Mouse (Mus musculus) embryo, embryonic 10.5 days (tissue): ENCODE data around the gene Asb18.

Experiments used
- DNase-seq: peaks from one replicate; pipeline ENCODE4 v3.0.0-alpha.2; 2015; ENCODE audit warnings: low spot score

Gene Asb18

GRCm38 (mm10) chr1:89971848-89972247 lies 42.6 kb downstream of the Asb18 start:
- DNase-seq = no peak

GRCm38 (mm10) chr1:89969714-89970110 lies 44.8 kb downstream of the Asb18 start:
- no peak for DNase-seq

DNA sequence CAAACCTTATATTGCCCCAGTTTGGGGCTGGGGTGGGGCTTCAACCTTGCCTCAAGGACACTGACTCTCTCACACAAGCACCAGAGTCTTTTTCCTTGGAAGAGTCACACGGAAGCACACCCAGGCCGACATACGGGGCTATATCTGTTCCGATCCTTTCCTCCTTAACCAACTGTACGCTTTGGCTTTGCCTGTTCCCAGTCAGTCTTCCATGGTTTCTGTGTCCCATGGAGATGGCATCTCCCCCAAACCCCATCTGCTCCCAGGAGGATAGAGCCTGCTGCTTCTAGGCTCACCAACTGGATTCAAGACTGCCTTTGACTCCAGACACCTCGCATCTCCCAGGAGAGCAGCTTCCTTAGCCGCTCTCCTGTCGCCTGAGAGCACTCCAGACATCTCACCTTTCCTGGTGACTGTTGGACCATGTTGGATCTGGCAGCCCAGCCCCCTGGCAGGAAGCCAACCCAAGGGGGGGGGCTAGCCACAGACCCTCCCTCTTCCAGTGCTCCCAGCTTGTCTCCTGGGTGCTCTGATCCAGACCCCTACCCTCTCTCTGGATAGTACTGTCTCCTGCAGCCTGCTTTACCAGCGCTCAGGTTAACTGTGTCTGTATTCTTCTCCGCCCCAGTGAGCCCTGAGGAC lies 45.3 kb downstream of the Asb18 start:
- DNase-seq = no peak

DNA sequence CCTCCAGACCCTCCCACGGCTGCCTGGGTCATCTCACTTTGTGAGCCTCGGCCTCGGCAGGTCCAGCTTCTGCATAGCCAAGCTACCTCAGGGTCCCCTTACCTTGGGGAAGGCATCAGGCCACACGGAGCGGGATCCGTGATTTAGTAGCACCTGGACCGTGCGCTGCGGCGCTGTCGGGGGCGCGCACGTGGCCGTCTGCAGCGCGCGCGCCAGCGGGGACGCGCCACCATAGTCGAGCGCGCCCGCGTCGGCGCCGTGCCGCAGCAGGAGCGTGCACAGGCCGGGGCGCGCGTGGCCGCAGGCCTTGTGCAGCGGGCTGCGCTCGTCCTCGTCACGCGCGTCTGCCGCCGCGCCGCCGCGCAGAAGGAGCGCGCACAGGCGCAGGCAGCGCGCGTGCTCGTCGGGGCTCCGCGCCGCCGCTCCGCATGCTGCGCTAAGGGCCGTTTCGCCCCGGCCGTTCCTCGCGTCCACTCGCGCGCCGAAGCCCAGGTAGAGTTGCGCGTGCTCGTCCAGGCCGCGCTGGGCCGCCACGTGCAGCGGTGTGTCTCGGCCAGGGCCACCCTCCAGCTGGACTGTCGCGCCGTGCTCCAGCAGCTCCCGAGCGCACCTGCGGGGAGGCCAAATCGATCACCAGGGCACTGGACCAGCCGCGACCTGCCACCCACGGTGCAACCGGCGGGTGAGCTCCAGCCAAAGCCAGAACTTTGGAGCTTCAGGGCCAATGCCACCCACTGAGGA lies 46.2 kb downstream of the Asb18 start:
- peak; percentile 39 for DNase-seq

DNA sequence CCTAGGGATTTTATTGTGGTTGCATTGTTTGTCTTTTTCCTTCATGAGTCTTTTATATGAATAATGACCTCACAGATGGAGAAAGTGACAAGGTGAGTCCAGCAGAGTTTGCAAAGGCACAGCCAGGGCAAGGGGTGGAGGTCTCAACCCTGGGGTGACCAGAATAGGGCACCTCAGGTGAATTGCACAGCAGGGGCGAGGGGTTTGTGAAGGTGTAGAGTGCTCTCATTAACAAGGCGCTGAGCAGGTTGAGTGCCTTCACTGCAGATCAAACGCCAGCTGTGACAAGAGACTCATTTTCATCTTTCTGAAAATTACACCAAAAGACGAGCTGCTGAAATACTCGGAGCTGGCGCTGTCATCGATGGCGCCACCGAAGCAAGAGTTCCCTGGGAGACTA lies 46.9 kb downstream of the Asb18 start:
- DNase-seq = no peak

- DNase-seq = peak; percentile 29
Observed at GRCm38 (mm10) chr1:89964426-89964825, 50.0 kb downstream of the Asb18 start.

DNA sequence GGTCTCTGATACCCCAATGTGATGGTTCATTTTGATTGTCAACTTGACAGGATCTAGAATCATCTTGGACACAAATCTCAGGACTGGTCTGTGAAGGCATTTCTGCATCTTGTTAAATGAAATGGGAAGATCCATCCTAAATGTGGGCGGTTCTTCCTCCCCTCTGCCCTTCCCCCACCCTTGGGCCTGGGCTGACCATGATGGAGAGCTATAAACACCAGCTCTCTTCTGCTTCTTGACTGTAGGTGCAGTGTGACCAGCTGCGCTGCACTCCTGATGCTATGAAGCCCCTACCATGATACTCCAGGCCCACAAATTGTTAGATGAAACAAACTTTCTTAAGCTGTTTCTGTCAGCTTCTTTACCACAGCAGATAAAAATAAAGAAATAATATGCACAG lies 51.2 kb downstream of the Asb18 start:
- no peak for DNase-seq

DNA sequence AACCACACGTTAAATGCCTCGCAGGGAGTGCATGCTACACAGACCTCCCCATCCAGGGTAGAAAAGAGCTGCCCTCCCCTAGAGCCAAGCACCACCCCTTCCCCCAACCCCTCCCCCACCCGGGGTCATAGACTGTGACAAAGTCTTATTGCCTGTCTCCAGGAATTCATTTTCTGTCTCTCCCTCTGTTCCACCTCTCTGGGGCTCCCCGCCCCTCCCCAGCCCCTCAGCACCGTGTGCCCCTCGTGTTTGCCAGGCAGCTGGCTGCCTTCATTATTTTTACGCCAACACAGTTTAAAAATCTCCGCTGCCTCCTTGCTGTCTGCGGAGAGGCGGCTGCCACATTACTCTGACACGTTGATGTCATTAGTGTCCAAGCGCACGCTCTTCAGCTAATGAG lies 52.4 kb downstream of the Asb18 start:
- peak; percentile 40 for DNase-seq

- no peak for DNase-seq
Observed at GRCm38 (mm10) chr1:89959393-89959792, 55.1 kb downstream of the Asb18 start.

DNA sequence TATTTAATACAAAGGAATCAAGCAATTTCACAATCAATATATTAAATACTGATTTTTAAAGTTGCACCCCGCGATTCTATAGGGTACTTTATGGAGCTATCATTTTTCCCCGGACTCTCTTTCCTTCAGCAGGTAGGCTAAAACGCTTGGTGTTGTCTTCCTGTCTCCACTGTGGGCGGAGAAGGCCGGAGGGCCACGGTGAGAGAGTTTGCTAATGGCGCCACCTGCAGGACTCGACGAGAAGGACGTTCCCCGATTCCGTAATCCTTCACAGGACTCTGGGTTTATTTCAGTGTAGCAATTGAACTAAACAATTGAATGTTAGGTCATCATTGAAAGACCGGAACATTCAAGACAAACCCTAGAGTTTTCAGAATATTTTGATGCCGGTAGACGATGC lies 71.3 kb downstream of the Asb18 start:
- DNase-seq = peak; percentile 91

DNA sequence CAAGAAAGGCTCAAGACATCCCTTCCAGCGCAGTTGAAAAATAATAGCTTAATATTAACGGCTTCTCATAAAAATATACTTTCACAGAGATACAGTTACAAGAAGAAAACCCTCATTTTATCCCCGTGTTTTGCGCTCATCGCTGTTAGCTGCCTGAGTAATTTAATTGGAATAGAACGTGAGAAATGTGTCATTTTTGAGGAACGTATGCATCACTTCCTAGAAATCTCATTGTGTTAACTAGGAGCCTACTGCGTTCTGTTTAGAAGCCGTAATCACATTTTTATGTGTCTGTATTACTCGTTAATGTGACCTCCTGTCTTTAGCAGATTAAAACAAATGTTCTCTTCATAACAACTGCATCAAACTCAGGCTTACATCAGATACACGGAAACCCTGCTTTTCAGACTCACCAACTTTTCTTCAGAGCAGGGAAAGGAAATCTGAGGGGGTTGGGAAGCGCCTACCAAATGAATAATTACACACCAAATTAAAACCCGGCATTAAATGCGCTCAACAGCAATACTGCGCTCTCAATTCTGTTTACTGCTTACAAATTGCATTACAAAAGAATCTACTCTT lies 72.0 kb downstream of the Asb18 start:
- DNase-seq = peak; percentile 50

- peak; percentile 79 for DNase-seq
Observed at GRCm38 (mm10) chr1:89941701-89942381, 72.6 kb downstream of the Asb18 start.

- DNase-seq = peak; percentile 55
Observed at GRCm38 (mm10) chr1:89940961-89941524, 73.4 kb downstream of the Asb18 start.

- DNase-seq = peak; percentile 93
Observed at GRCm38 (mm10) chr1:89939981-89940726, 74.3 kb downstream of the Asb18 start.

DNA sequence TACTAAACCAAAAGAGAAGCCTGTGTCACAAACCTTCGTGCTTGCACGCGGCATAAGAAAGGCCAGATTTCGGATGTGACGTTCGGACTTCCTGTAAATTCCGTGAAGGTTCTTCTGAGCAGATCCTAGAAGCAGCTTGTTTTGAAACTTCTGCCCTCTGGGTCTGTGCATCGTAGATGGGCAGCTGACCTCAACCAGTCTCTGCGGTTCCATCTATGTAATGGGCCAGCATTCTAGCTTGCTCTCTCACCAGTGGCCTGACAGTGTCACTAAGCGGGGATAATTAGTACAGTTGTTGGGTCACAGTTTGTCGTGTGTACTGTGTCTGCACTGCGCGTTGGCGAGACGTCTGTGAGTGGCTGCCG lies 74.9 kb downstream of the Asb18 start:
- no peak for DNase-seq

DNA sequence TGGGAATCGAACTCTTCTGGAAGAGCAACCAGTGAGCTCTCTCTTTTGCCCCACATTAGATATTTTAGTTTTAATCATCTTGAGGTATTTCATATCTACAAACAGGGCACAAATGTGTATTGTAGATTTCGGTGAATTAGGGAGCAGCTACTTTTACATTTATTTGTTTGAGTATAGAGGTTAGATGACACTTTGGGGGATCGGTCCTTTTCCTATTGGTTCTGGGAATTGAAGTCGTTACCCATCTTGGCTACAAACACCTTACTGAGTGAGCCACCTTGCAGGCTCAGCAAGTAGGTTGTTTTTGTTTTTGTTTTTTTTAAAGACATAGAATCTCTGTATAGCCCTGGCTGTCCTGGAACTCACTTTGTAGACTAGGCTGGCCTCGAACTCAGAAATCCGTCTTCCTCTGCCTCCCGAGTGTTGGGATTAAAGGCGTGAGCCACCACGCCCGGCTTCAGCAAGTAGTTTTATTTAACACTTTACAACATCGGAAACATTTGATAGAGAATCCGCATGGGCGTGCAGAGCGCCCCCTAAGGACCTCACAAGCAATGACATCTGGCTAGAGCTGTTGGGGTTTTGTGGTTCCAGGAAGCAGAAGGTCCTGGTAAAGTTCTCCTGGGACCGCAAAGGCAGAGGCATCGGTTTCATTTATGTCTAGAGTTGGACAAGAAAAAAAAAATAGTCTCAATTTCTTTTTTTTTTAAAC lies 75.4 kb downstream of the Asb18 start:
- peak; percentile 68 for DNase-seq

DNA sequence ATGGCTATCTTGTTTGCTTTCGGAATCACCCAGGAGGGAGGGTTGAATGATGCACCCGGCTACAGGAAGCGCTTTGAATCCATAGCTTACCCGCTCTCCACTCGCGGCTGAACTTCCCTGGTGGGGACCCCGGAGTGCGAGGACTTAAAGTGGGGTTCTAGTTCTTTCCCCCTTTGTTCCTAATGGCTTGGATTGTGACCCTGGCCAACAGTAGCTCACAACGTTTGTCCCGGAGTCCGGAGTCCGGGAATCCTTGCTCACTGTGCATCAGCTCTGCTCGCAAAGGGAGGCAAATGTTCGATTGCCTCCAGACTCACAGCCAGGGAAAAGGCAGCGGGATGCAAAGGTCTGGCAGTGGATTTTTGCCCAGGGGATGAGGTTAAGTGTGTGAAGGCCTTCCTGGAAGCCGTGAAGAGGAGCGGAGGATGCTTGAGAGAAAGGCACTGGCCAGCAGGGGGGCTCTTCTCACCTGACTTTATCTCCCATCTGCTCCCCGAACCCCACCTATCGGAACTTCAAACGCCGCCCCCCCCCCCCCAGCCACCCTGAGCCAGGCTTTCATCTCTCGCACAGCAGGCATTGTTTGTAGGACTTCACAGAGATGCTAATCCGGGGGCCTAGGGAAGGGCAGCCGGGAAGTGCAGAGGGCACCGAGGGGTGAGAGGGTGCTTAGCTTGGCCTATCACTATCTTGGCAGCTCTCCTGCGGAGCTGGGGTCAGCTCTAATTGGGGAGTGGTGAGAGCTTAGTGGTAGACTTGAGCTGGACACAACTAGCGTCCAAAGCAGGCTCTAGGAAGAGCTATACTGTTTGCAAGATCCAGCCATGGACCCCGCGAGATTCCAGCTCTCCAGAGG lies 78.7 kb downstream of the Asb18 start:
- DNase-seq = peak; percentile 65

DNA sequence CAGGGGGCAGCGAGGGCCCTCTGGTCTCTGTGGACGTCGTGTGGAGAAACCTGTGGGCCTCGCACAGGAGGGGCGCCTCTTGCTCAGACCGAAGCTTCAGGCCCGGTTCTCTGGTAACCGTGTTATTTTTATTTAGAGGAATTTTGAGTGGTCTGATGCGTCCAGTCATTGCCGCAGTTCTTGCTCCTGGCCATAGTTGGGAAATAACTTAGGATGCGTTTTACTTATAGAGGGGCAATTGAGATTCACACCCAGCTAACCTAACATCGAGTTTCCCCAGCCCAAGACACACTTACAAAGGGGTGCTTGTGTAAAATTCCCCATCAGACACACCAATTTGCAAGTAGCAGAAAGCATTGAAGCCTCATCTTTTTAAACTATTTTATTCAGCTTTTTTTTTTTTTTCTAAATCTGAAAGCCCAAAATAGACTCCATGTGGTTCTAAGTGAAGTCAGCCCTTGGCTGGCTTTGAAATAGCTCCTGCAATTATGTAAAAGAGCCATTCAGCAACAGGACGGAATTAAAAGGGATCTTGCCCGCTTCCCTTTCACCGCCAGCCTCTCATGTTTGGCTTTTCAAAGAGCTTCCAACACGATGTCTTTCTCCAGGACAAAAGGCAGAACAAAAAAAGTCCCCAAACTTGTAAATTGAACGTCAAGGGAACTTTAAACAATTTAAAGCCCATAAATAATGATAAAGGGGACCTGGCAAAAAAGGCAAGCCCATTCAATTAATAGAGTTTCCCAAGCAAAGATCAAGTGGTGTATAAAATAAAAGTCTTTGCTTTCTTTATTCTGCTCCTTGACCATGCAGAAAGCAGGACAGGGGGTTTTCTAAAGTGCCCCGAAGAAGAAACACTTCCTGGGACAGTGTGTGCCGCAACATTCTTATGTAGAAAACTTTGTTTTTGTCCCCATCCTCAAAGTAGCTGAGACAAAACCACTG lies 79.9 kb downstream of the Asb18 start:
- peak; percentile 78 for DNase-seq

DNA sequence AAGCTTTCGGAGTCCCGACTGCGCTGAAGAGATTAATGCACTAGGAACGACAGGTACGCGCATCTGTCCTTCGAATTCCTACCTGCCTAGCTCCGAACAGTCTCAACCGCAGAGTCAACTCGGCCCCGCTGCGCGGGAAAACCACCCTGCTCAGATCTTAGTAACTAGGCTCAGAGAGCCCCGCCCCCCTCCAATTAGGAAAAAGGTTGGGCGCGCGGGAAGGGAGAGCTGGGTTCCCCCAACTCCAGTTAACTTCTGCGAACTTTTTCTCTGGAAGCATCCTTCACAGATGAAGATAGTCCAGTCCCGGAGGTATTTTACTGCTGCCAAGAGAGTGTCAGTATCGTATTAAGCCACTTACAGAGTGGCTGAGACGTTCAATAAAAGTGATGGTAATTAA lies 80.7 kb downstream of the Asb18 start:
- peak; percentile 69 for DNase-seq
